ENCODE assay signal across 8 mouse cellular contexts in genomic region chr17:35866281-35866831, GRCm38 (mm10). TPM values are rescaled to one million over a fixed set of nuclear protein-coding genes. Genes with fewer than 3 reads are reported as not detected.
DNase-seq lines count a peak whose midpoint lies in the region; ATAC-seq and TF ChIP-seq lines count a peak whose summit lies in the region.

No protein-coding gene starts in this region.

- no peaks in the 10 kb centered on the region for H3K9me3 ChIP-seq in kidney, embryonic 14.5 days (ENCODE audit: control insufficient read depth, low read length)
- H3K9me3 ChIP-seq in lung, embryonic 14.5 days (ENCODE audit: low read depth, low read length): no peaks in the 10 kb centered on the region

- peak overlapping the region; percentile 91 for H3K27ac ChIP-seq in kidney, embryonic 14.5 days (ENCODE audit: low read depth, low read length)
- H3K27ac ChIP-seq in lung, embryonic 14.5 days (ENCODE audit: low read depth): peak overlapping the region; percentile 98

- DNase-seq in kidney, adult 11 months: no peak
- DNase-seq in adrenal gland, adult 8-10 months: peak; percentile 64
- DNase-seq in gastrocnemius, adult 18-20 months (ENCODE audit: low spot score): peak; percentile 75
- peak; percentile 83 for DNase-seq in induced T-regulatory cell, adult 2 months (ENCODE audit: low read depth)
- peak; percentile 84 for DNase-seq in lung, embryonic 14.5 days
- DNase-seq in ovary, postnatal 36 days (ENCODE audit: low spot score): peak; percentile 73

- H3K27me3 ChIP-seq in kidney, embryonic 14.5 days (ENCODE audit: control insufficient read depth, insufficient read depth, low read length): no peaks in the 10 kb centered on the region
- no peaks in the 10 kb centered on the region for H3K27me3 ChIP-seq in lung, embryonic 14.5 days (ENCODE audit: insufficient read depth, low read length)

- H3K4me1 ChIP-seq in kidney, embryonic 14.5 days (ENCODE audit: control insufficient read depth, insufficient read depth, low read length): peaks cover 41% of the 10 kb centered on the region
- peaks cover 15% of the 10 kb centered on the region for H3K4me1 ChIP-seq in lung, embryonic 14.5 days (ENCODE audit: insufficient read depth)

- H3K9ac ChIP-seq in kidney, embryonic 14.5 days (ENCODE audit: low read depth, low read length): peak overlapping the region; percentile 60
- H3K9ac ChIP-seq in lung, embryonic 14.5 days: peak overlapping the region; percentile 80

- peak; percentile 50 for ATAC-seq in kidney, embryonic 14.5 days (ENCODE audit: low FRiP score, low TSS enrichment)
- peak; percentile 61 for ATAC-seq in lung, embryonic 14.5 days (ENCODE audit: insufficient read depth)
- no peak for ATAC-seq in frontal cortex, adult (ENCODE audit: low TSS enrichment)

- WGBS in kidney, embryonic 14.5 days: under 1% methylated on average over 35 of the region's 38 CpGs
- under 1% methylated on average over 38 of the region's 38 CpGs for WGBS in lung, embryonic 14.5 days

- 0 out of 2 replicates have a peak, but pooled peaks cover 3% of the 10 kb centered on the region for H3K36me3 ChIP-seq in kidney, embryonic 14.5 days (ENCODE audit: control insufficient read depth, insufficient read depth, low read length)
- H3K36me3 ChIP-seq in lung, embryonic 14.5 days (ENCODE audit: insufficient read depth): peaks cover 12% of the 10 kb centered on the region

- peak overlapping the region; percentile 54 for H3K4me3 ChIP-seq in kidney, embryonic 14.5 days (ENCODE audit: low read length)
- peak overlapping the region; percentile 68 for H3K4me3 ChIP-seq in lung, embryonic 14.5 days (ENCODE audit: low read depth, low read length)

- TF ChIP-seq CTCF in lung, embryonic 14.5 days (IDR thresholded peaks at IDR 0.05; ENCODE audit: low read depth): no peak

- peak overlapping the region; percentile 58 for H3K4me2 ChIP-seq in kidney, embryonic 14.5 days (replicated peaks; ENCODE audit: low read depth, low read length)
- H3K4me2 ChIP-seq in lung, embryonic 14.5 days: peak overlapping the region; percentile 98

RNA-seq across cellular contexts. Expression of gene Ppp1r18, which starts 1.0 kb away (rescaled TPM):
- 19.1 and 21.1 TPM in 2 replicates for polyA plus RNA-seq in kidney, embryonic 14.5 days (2014; fragmentation: Nextera tagmentation; extraction: Ambion mirVana)
- 10 to 100 TPM; 35.4 to 47.9 (median 40.0) TPM for total RNA-seq in adrenal gland, adult 8-10 months (2022)
- total RNA-seq in gastrocnemius, adult 18-20 months (2021): 1 to 10 TPM; 4.1 to 5.8 TPM
- 24.0 and 24.7 TPM in 2 replicates for polyA plus RNA-seq in lung, embryonic 14.5 days (2014; fragmentation: Nextera tagmentation; extraction: Ambion mirVana)

RNA-seq across cellular contexts. Expression of gene Nrm, which starts 5.2 kb away (rescaled TPM):
- 53.2 and 65.2 TPM in 2 replicates for polyA plus RNA-seq in kidney, embryonic 14.5 days (2014; fragmentation: Nextera tagmentation; extraction: Ambion mirVana)
- total RNA-seq in adrenal gland, adult 8-10 months (2022): 1 to 10 TPM; 2.5 to 5.4 (median 5.0) TPM
- total RNA-seq in gastrocnemius, adult 18-20 months (2021): 1 to 10 TPM in 1 of 2 experiments, under 1 TPM in 1; 0.68 to 1.5 TPM
- polyA plus RNA-seq in lung, embryonic 14.5 days (2014; fragmentation: Nextera tagmentation; extraction: Ambion mirVana): 69.2 and 72.0 TPM in 2 replicates

RNA-seq across cellular contexts. Expression of gene Dhx16, which starts 13.3 kb away (rescaled TPM):
- polyA plus RNA-seq in kidney, embryonic 14.5 days (2014; fragmentation: Nextera tagmentation; extraction: Ambion mirVana): 37.8 and 50.0 TPM in 2 replicates
- 10 to 100 TPM; 40.6 to 57.8 (median 52.0) TPM for total RNA-seq in adrenal gland, adult 8-10 months (2022)
- 10 to 100 TPM; 11.7 to 14.1 TPM for total RNA-seq in gastrocnemius, adult 18-20 months (2021)
- polyA plus RNA-seq in lung, embryonic 14.5 days (2014; fragmentation: Nextera tagmentation; extraction: Ambion mirVana): 40.8 and 42.9 TPM in 2 replicates

RNA-seq across cellular contexts. Expression of gene Mdc1, which starts 25.0 kb away (rescaled TPM):
- 13.1 and 16.5 TPM in 2 replicates for polyA plus RNA-seq in kidney, embryonic 14.5 days (2014; fragmentation: Nextera tagmentation; extraction: Ambion mirVana)
- total RNA-seq in adrenal gland, adult 8-10 months (2022): 10 to 100 TPM; 20.9 to 28.2 (median 24.1) TPM
- total RNA-seq in gastrocnemius, adult 18-20 months (2021): 1 to 10 TPM; 4.2 to 6.7 TPM
- polyA plus RNA-seq in lung, embryonic 14.5 days (2014; fragmentation: Nextera tagmentation; extraction: Ambion mirVana): 19.5 and 21.6 TPM in 2 replicates

RNA-seq across cellular contexts. Expression of gene Tubb5, which starts 28.2 kb away (rescaled TPM):
- 1,061 and 1,103 TPM in 2 replicates for polyA plus RNA-seq in kidney, embryonic 14.5 days (2014; fragmentation: Nextera tagmentation; extraction: Ambion mirVana)
- total RNA-seq in adrenal gland, adult 8-10 months (2022): 100 to 1,000 TPM; 141 to 168 (median 159) TPM
- total RNA-seq in gastrocnemius, adult 18-20 months (2021): 10 to 100 TPM; 25.7 to 34.7 TPM
- 1,155 and 1,206 TPM in 2 replicates for polyA plus RNA-seq in lung, embryonic 14.5 days (2014; fragmentation: Nextera tagmentation; extraction: Ambion mirVana)

Comparison
In these comparisons a context has a peak if more than half of its experiments do, and no peak if none do; other contexts are left out.
1. RNA of gene Ppp1r18, which starts 1.0 kb away (total RNA-seq): 35.4 to 47.9 TPM in adrenal gland, adult 8-10 months; 4.1 to 5.8 TPM in gastrocnemius, adult 18-20 months; every median in the first group is over 4 times any median in the second.